Mouse (Mus musculus) CH12.LX (cell line): ENCODE measurements around the gene Trappc11. TPM values are rescaled to one million over a fixed set of nuclear protein-coding genes. Genes with fewer than 3 reads are reported as not detected.

Source experiments
- DNase-seq: peaks from one replicate; pipeline ENCODE4 v3.0.0-alpha.2; 2013; ENCODE audit errors: extremely low read depth
- H3K27ac ChIP-seq: 2 replicates; pipeline ENCODE4 v1.5.1; 2012; ENCODE audit warnings: low read depth, mild to moderate bottlenecking, control low read depth, moderate library complexity; ENCODE audit not compliant: insufficient read depth
- H3K27me3 ChIP-seq: replicated peaks from 2 replicates; pipeline ENCODE3; 2012; ENCODE audit warnings: inconsistent platforms
- H3K36me3 ChIP-seq, 2 experiments: replicated peaks in 1 of 2; 2 replicates each; pipeline versions ENCODE3 to v1.6.1; 2012; ENCODE audit warnings: inconsistent platforms in 1 of 2, low read length in 1 of 2, mild to moderate bottlenecking in 1 of 2, mixed read lengths in 1 of 2, moderate library complexity in 1 of 2; ENCODE audit not compliant: control insufficient read depth in 1 of 2, insufficient read depth in 1 of 2
- H3K4me1 ChIP-seq, 2 experiments: 2 replicates each; pipeline ENCODE4 v1.6.1; 2012; ENCODE audit warnings: inconsistent platforms in 1 of 2, moderate library complexity in 1 of 2; ENCODE audit not compliant: insufficient read depth in 2 of 2, control insufficient read depth in 1 of 2
- H3K4me2 ChIP-seq: 2 replicates; pipeline ENCODE4 v1.6.1; 2012; ENCODE audit warnings: low read depth, mild to moderate bottlenecking, control low read depth; ENCODE audit not compliant: poor library complexity, insufficient read depth, severe bottlenecking
- H3K4me3 ChIP-seq, 3 experiments: fragments of 150-350 bp in 1 of 3; sonication (generic) in 1 of 3; replicated peaks in 1 of 3; 2 replicates each; pipeline versions ENCODE3 to v1.5.1; 2011 to 2012; ENCODE audit warnings: low read depth in 2 of 3, low read length in 2 of 3, mild to moderate bottlenecking in 2 of 3, moderate library complexity in 2 of 3, control low read depth in 1 of 3, improper control_type of control experiment in 1 of 3, inconsistent platforms in 1 of 3, mixed read lengths in 1 of 3; ENCODE audit not compliant: poor library complexity in 1 of 3
- H3K79me2 ChIP-seq: replicated peaks from 2 replicates; pipeline ENCODE4 v1.6.1; 2012; ENCODE audit warnings: mild to moderate bottlenecking, moderate library complexity; ENCODE audit not compliant: control insufficient read depth, poor library complexity, insufficient read depth, severe bottlenecking; ENCODE audit errors: extremely low read depth
- H3K9ac ChIP-seq: 2 replicates; pipeline ENCODE4 v1.6.1; 2012; ENCODE audit warnings: low read depth, mild to moderate bottlenecking, control low read depth, moderate library complexity; ENCODE audit not compliant: insufficient read depth
- H3K9me3 ChIP-seq: replicated peaks from 2 replicates; pipeline ENCODE3; 2012; ENCODE audit warnings: low read length, inconsistent platforms, mixed read lengths
- CTCF ChIP-seq, 2 experiments: IDR thresholded peaks in 1 of 2; conservative IDR thresholded peaks in 1 of 2; 2 replicates each; pipeline ENCODE4 v1.5.1; 2011 to 2012; ENCODE audit warnings: low read depth in 2 of 2, low read length in 2 of 2, improper control_type of control experiment in 1 of 2, inconsistent platforms in 1 of 2, mild to moderate bottlenecking in 1 of 2, moderate library complexity in 1 of 2
- E2F4 ChIP-seq: IDR thresholded peaks from 2 replicates; pipeline ENCODE4 v1.6.1; 2011; ENCODE audit warnings: low read depth, low read length, improper control_type of control experiment; ENCODE audit not compliant: insufficient replicate concordance
- ELF1 ChIP-seq: IDR thresholded peaks from 2 replicates; pipeline ENCODE4 v1.6.1; 2014; ENCODE audit warnings: low read depth, mild to moderate bottlenecking, inconsistent platforms, low read length, improper control_type of control experiment
- ETS1 ChIP-seq: conservative IDR thresholded peaks from 2 replicates; pipeline ENCODE4 v1.6.1; 2012; ENCODE audit warnings: low read depth, mild to moderate bottlenecking, inconsistent platforms, low read length, improper control_type of control experiment, moderate library complexity
- GABPA ChIP-seq: IDR thresholded peaks from 2 replicates; pipeline ENCODE4 v1.6.1; 2012; ENCODE audit warnings: low read depth, low read length, improper control_type of control experiment, inconsistent platforms; ENCODE audit not compliant: insufficient replicate concordance
- MAFK ChIP-seq: IDR thresholded peaks from 2 replicates; pipeline ENCODE4 v1.6.1; 2011; ENCODE audit warnings: low read length, improper control_type of control experiment; ENCODE audit not compliant: insufficient replicate concordance
- MAZ ChIP-seq: IDR thresholded peaks from 2 replicates; pipeline ENCODE4 v1.6.1; 2012; ENCODE audit warnings: low read depth, mild to moderate bottlenecking, inconsistent platforms, low read length, improper control_type of control experiment, moderate library complexity
- PAX5 ChIP-seq: IDR thresholded peaks from 2 replicates; pipeline ENCODE4 v1.6.1; 2012; ENCODE audit warnings: low read length, inconsistent platforms, mixed read lengths
- POLR2A ChIP-seq: IDR thresholded peaks from 2 replicates; pipeline ENCODE4 v1.6.1; 2011; ENCODE audit warnings: low read depth, mild to moderate bottlenecking, improper control_type of control experiment, low read length
- POLR2AphosphoS2 ChIP-seq: IDR thresholded peaks from 2 replicates; pipeline ENCODE4 v1.6.1; 2011; ENCODE audit warnings: low read depth, low read length, improper control_type of control experiment
- RAD21 ChIP-seq: IDR thresholded peaks from 2 replicates; pipeline ENCODE4 v1.6.1; 2011; ENCODE audit warnings: low read depth, mild to moderate bottlenecking, low read length, improper control_type of control experiment, moderate library complexity
- RCOR1 ChIP-seq: conservative IDR thresholded peaks from 2 replicates; pipeline ENCODE4 v1.6.1; 2012; ENCODE audit warnings: low read depth, mild to moderate bottlenecking, inconsistent platforms, low read length, improper control_type of control experiment
- SIN3A ChIP-seq: IDR thresholded peaks from 2 replicates; pipeline ENCODE4 v1.6.1; 2012; ENCODE audit warnings: low read length, improper control_type of control experiment, inconsistent platforms
- TCF12 ChIP-seq: IDR thresholded peaks from 2 replicates; pipeline ENCODE4 v1.6.1; 2014; ENCODE audit warnings: low read depth, mild to moderate bottlenecking, inconsistent platforms, low read length, improper control_type of control experiment
- USF1 ChIP-seq: IDR thresholded peaks from 2 replicates; pipeline ENCODE4 v1.6.1; 2014; ENCODE audit warnings: low read depth, mild to moderate bottlenecking, inconsistent platforms, low read length, improper control_type of control experiment
- ZMIZ1 ChIP-seq: IDR thresholded peaks from 2 replicates; pipeline ENCODE4 v1.6.1; 2012; ENCODE audit warnings: low read depth, mild to moderate bottlenecking, inconsistent platforms, low read length, improper control_type of control experiment
- ZNF384 ChIP-seq: IDR thresholded peaks from 2 replicates; pipeline ENCODE4 v1.6.1; 2012; ENCODE audit warnings: low read depth, low read length, improper control_type of control experiment, inconsistent platforms
- dilution Hi-C: fragments of 300-500 bp; cut with MboI; formaldehyde crosslinking; loops from 2 replicates; pipeline ENCODE4 v1.14.3; 2020; ENCODE audit warnings: low sequenced_read_pairs; ENCODE audit not compliant: extremely low pct_unique_long_range_greater_than_20kb, extremely low pct_ligation_motif_present
- in situ Hi-C: fragments of 300-500 bp; cut with MboI; formaldehyde crosslinking; loops from 3 replicates; pipeline ENCODE4 v1.14.3; 2019; ENCODE audit warnings: low sequenced_read_pairs, low pct_ligation_motif_present, low pct_unique_long_range_greater_than_20kb, mixed read lengths
- polyA plus RNA-seq: library from polyadenylated mRNA; unstranded; fragments of >175 nt; gene quantifications from 2 replicates; pipeline ENCODE4 v1.2.1, GENCODE M21; 2012; ENCODE audit warnings: low read depth; ENCODE audit not compliant: insufficient read length
- total RNA-seq, 2 experiments: library from RNA; depleted of rRNA; stranded (reverse); fragments of 300-350 nt in 1 of 2; fragments of >200 nt in 1 of 2; gene quantifications; 2 replicates each; pipeline ENCODE4 v1.2.3; 2012 to 2014

The Trappc11 gene
- total and polyA plus RNA-seq, 3 experiments = 16.3 to 24.6 (median 20.8) TPM

DNA sequence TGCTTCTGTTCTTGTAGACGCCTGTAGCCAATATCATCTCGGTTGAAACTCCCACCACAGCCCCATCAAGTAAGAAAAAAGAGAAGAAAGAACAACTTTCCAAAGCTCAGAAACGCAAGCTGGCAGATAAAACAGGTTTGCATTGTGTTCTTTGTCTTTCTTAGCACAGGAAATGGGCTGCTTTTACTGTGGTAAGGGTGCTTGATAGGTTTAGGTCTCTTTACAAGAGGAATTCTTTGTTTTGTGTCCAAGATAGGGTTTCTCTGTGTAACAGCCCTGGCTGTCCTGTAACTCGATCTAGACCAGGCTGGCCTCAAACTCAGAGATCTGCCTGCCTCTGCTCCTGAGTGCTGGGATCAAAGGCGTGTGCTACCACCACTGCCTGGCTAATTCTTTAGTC lies 10.8 kb upstream of the Trappc11 start:
- no peak for DNase-seq
- Histone ChIP-seq H3K27ac (no peak overlapping the region), H3K27me3 (no peaks in the 10 kb centered on the region), H3K4me1 (no peaks in the 10 kb centered on the region), H3K4me2 (no peak overlapping the region), H3K79me2 (no peaks in the 10 kb centered on the region), H3K4me3 (no peak overlapping the region), H3K36me3 (peaks cover 59 to 89% of the 10 kb centered on the region in 2 experiments), H3K9ac (no peak overlapping the region), H3K9me3 (no peaks in the 10 kb centered on the region)
- in situ Hi-C loops = no loop called here
- no peak for TF ChIP-seq RAD21
- dilution Hi-C loops = no loop called here

GRCm38 (mm10) chr8:47542746-47543145 lies 9.5 kb upstream of the Trappc11 start:
- no peaks in the 10 kb centered on the region for H3K9me3 ChIP-seq
- peaks cover 46 to 87% of the 10 kb centered on the region in 2 experiments for H3K36me3 ChIP-seq
- in situ Hi-C loops = no loop called here

DNA sequence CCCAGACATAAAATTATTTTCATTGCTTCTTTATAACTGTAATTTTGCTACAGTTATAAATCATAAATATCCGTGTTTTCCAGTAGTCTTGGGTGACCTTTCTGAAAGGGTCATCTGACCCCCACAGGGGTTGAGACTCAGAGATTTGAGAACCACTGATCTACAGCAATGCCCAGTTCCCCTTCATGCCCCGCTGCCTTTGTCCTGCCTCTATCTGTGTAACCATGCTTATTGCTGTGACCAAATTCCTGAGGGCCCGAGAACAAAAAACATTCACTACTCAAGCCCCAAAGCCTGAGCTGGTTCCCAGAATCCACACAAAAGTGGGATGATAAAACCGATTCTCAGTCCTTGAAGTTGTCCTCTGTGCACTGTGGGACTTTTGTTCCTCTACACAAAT lies 5.1 kb upstream of the Trappc11 start:
- peaks cover 22 to 64% of the 10 kb centered on the region in 2 experiments for H3K36me3 ChIP-seq
- H3K9me3 ChIP-seq = no peaks in the 10 kb centered on the region
- no peak overlapping the region for H3K4me3 ChIP-seq
- H3K4me1 ChIP-seq = peaks cover 0 to 11% of the 10 kb centered on the region in 2 experiments; a peak in 1 of 4 replicates
- H3K27me3 ChIP-seq = no peaks in the 10 kb centered on the region
- no peak overlapping the region for H3K27ac ChIP-seq
- peaks cover 26% of the 10 kb centered on the region for H3K79me2 ChIP-seq
- TF ChIP-seq GABPA = no peak
- no peak for TF ChIP-seq POLR2AphosphoS2
- TF ChIP-seq MAZ = no peak
- TF ChIP-seq USF1 = no peak
- TF ChIP-seq PAX5 = no peak
- TF ChIP-seq ZMIZ1 = no peak
- H3K9ac ChIP-seq = no peak overlapping the region
- in situ Hi-C loops = loop anchor here (10.0 kb wide), 1 partner anchor 136 kb away; the partner anchor contains the start of gene Ing2
- dilution Hi-C loops = no loop called here
- DNase-seq = no peak
- no peak overlapping the region for H3K4me2 ChIP-seq

More at GRCm38 (mm10) chr8:47542746-47543145, 9.5 kb upstream of the Trappc11 start:
- dilution Hi-C loops = no loop called here
- Histone ChIP-seq H3K9ac (no peak overlapping the region), H3K79me2 (no peaks in the 10 kb centered on the region), H3K4me2 (no peak overlapping the region), H3K27me3 (no peaks in the 10 kb centered on the region), H3K27ac (no peak overlapping the region), H3K4me1 (no peaks in the 10 kb centered on the region), H3K4me3 (no peak overlapping the region)
- no peak for DNase-seq
- TF ChIP-seq TCF12 (no peak), PAX5 (no peak), ETS1 (no peak), MAFK (no peak), MAZ (no peak), ELF1 (no peak), POLR2A (no peak), RAD21 (no peak), SIN3A (no peak), RCOR1 (no peak), ZMIZ1 (no peak), ZNF384 (no peak), E2F4 (no peak), CTCF (conservative IDR thresholded peaks at IDR 0.05 in 1 of 2, IDR thresholded peaks at IDR 0.05 in 1 of 2; ENCODE audit: low read depth in 2 of 2, low read length in 2 of 2) (no peak)
